ENCODE assay signal across 13 mouse cellular contexts in the genomic region with DNA sequence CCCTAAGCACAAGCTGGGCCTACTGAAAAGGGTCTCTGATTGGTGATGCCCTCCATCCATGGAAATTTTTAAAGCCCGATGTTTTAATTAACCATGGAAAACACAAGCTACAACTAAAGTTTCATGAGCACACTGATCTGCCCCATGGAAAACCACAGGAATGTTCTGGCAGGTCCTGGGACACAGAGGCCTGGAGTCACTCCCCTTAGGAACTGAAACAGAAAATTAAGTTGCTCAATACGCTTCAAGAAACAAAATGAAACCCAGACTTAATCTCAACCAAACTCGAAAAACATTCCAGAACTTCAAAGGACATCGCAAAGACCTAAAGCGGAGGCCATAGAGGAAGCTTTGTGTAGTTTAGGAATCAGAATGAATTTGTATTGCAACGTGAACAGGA.
A peak's percentile ranks its signal among the peaks of the same experiment; 100 is the strongest.
DNase-seq lines count a peak whose midpoint lies in the region; ATAC-seq and TF ChIP-seq lines count a peak whose summit lies in the region.
"Had no signal": no experiment of that assay in that cellular context is flagged by ENCODE, and none has a peak within 500 bp of the region (broad histone marks: within the 10 kb centered on the region; RNA-seq: fewer than 3 reads in every experiment).

No protein-coding gene starts in this region.

- H3K9ac ChIP-seq in embryonic facial prominence, embryonic 11.5 days (replicated peaks; ENCODE audit: low read length): no peak overlapping the region
- no peak overlapping the region for H3K9ac ChIP-seq in liver, adult 2 months (ENCODE audit: low read depth, low read length)
- H3K9ac ChIP-seq: heart, embryonic 13.5 days; midbrain, embryonic 15.5 days; stomach, embryonic 15.5 days had no signal

- H3K4me2 ChIP-seq in embryonic facial prominence, embryonic 11.5 days (ENCODE audit: low read depth, low read length): no peak overlapping the region
- H3K4me2 ChIP-seq in myocyte (ENCODE audit: low read depth): peak overlapping the region; percentile 89
- H3K4me2 ChIP-seq: heart, embryonic 13.5 days; midbrain, embryonic 15.5 days; stomach, embryonic 15.5 days had no signal

- no peaks in the 10 kb centered on the region for H3K4me1 ChIP-seq in embryonic facial prominence, embryonic 11.5 days (ENCODE audit: control insufficient read depth, insufficient read depth, low read length)
- H3K4me1 ChIP-seq in embryonic facial prominence, embryonic 10.5 days: peaks cover 17% of the 10 kb centered on the region
- H3K4me1 ChIP-seq in liver, adult 2 months (ENCODE audit: control insufficient read depth, insufficient read depth, low read length): peaks cover 2% of the 10 kb centered on the region
- no peaks in the 10 kb centered on the region for H3K4me1 ChIP-seq in thymus, adult 2 months (replicated peaks; ENCODE audit: control insufficient read depth, insufficient read depth, low read length)
- H3K4me1 ChIP-seq: stomach, embryonic 15.5 days had no signal

- no peak overlapping the region for H3ac ChIP-seq in myocyte (ENCODE audit: control insufficient read depth, insufficient read length)

- 56% methylated on average over 6 of the region's 6 CpGs for WGBS in embryonic facial prominence, embryonic 11.5 days
- 70% methylated on average over 6 of the region's 6 CpGs for WGBS in embryonic facial prominence, embryonic 10.5 days
- WGBS in liver, adult 2 months: 86% methylated on average over 6 of the region's 6 CpGs
- WGBS in thymus, adult 2 months: 92% methylated on average over 6 of the region's 6 CpGs

- H3K27me3 ChIP-seq in embryonic facial prominence, embryonic 11.5 days (ENCODE audit: control insufficient read depth, insufficient read depth, low read length): no peaks in the 10 kb centered on the region
- no peaks in the 10 kb centered on the region for H3K27me3 ChIP-seq in embryonic facial prominence, embryonic 10.5 days (replicated peaks; ENCODE audit: low read depth, poor library complexity, severe bottlenecking)
- H3K27me3 ChIP-seq in liver, adult 2 months (ENCODE audit: control insufficient read depth, insufficient read depth, low read length): no peaks in the 10 kb centered on the region
- H3K27me3 ChIP-seq in myocyte (ENCODE audit: control insufficient read depth, insufficient read depth, insufficient read length): no peaks in the 10 kb centered on the region
- H3K27me3 ChIP-seq in thymus, adult 2 months (ENCODE audit: control insufficient read depth, insufficient read depth, low read length): no peaks in the 10 kb centered on the region
- H3K27me3 ChIP-seq: heart, embryonic 13.5 days; midbrain, embryonic 15.5 days; stomach, embryonic 15.5 days had no signal

- H3K9me3 ChIP-seq in embryonic facial prominence, embryonic 11.5 days (replicated peaks; ENCODE audit: control insufficient read depth, low read length): no peaks in the 10 kb centered on the region; the same call in 1 of the 2 replicates
- H3K9me3 ChIP-seq in embryonic facial prominence, embryonic 10.5 days: peaks cover 8% of the 10 kb centered on the region
- H3K9me3 ChIP-seq: midbrain, embryonic 15.5 days; stomach, embryonic 15.5 days had no signal

- H3K4me3 ChIP-seq in embryonic facial prominence, embryonic 11.5 days (ENCODE audit: low read depth, low read length): no peak overlapping the region
- no peak overlapping the region for H3K4me3 ChIP-seq in embryonic facial prominence, embryonic 10.5 days
- no peak overlapping the region for H3K4me3 ChIP-seq in liver, adult 2 months (ENCODE audit: insufficient read depth, low read depth, low read length)
- peak overlapping the region; percentile 3 for H3K4me3 ChIP-seq in myocyte
- H3K4me3 ChIP-seq in thymus, adult 2 months (ENCODE audit: control insufficient read depth, insufficient read depth, low read length): no peak overlapping the region
- H3K4me3 ChIP-seq: heart, embryonic 13.5 days; midbrain, embryonic 15.5 days; stomach, embryonic 15.5 days had no signal

- ATAC-seq in embryonic facial prominence, embryonic 11.5 days (replicated peaks; ENCODE audit: insufficient number of reproducible peaks, low FRiP score, low TSS enrichment, low read depth): no peak
- ATAC-seq: midbrain, embryonic 15.5 days had no signal

- no peak overlapping the region for H3K27ac ChIP-seq in embryonic facial prominence, embryonic 11.5 days (replicated peaks; ENCODE audit: low read depth, low read length)
- no peak overlapping the region for H3K27ac ChIP-seq in embryonic facial prominence, embryonic 10.5 days (replicated peaks)
- H3K27ac ChIP-seq in liver, adult 2 months (replicated peaks; ENCODE audit: insufficient read depth, low read depth, low read length): no peak overlapping the region
- H3K27ac ChIP-seq in thymus, adult 2 months (ENCODE audit: control insufficient read depth, insufficient read depth, low read length): no peak overlapping the region
- H3K27ac ChIP-seq: heart, embryonic 13.5 days; midbrain, embryonic 15.5 days; stomach, embryonic 15.5 days had no signal

- no peaks in the 10 kb centered on the region for H3K36me3 ChIP-seq in embryonic facial prominence, embryonic 11.5 days (replicated peaks; ENCODE audit: control insufficient read depth, insufficient read depth, low read depth, low read length)
- peaks cover 14% of the 10 kb centered on the region for H3K36me3 ChIP-seq in embryonic facial prominence, embryonic 10.5 days (replicated peaks)
- H3K36me3 ChIP-seq in liver, adult 2 months (ENCODE audit: control insufficient read depth, insufficient read depth, low read length): no peaks in the 10 kb centered on the region
- H3K36me3 ChIP-seq in myocyte (ENCODE audit: control insufficient read depth, insufficient read depth): no peaks in the 10 kb centered on the region
- no peaks in the 10 kb centered on the region for H3K36me3 ChIP-seq in thymus, adult 2 months (ENCODE audit: control insufficient read depth, insufficient read depth, low read length)
- H3K36me3 ChIP-seq: midbrain, embryonic 15.5 days; stomach, embryonic 15.5 days had no signal

- TF ChIP-seq CTCF in liver, adult 2 months (IDR thresholded peaks at IDR 0.05; ENCODE audit: low read depth, low read length): no peak
- no peak for TF ChIP-seq CTCF in thymus, adult 2 months (IDR thresholded peaks at IDR 0.05; ENCODE audit: borderline replicate concordance, control insufficient read depth, extremely low read depth, insufficient read depth, low read length, poor library complexity)

- peak; percentile 22 for DNase-seq in embryonic facial prominence, embryonic 11.5 days (ENCODE audit: low spot score)
- no peak for DNase-seq in embryonic facial prominence, embryonic 10.5 days (ENCODE audit: low spot score)
- DNase-seq in liver, adult 2 months (ENCODE audit: extremely low read depth, low read depth, low spot score): peak; percentile 26
- no peak for DNase-seq in liver
- peak; percentile 32 to 55 for DNase-seq in kidney, postnatal 4 days
- no peak for DNase-seq in thymus, adult 2 months
- DNase-seq in frontal cortex, postnatal 14 days (ENCODE audit: low spot score in 2 of 2): no peak
- DNase-seq: B cell, adult 2 months; left cerebral cortex, postnatal 4 days had no signal

- no peak for TF ChIP-seq POLR2A in liver, adult 2 months (IDR thresholded peaks at IDR 0.05; ENCODE audit: extremely low read depth, insufficient read depth, low read length)
- no peak for TF ChIP-seq POLR2A in myocyte (IDR thresholded peaks at IDR 0.05; ENCODE audit: insufficient read length, low read depth)
- no peak for TF ChIP-seq POLR2A in thymus, adult 2 months (IDR thresholded peaks at IDR 0.05; ENCODE audit: control insufficient read depth, extremely low read depth, insufficient read depth, low read length, poor library complexity)

- no peaks in the 10 kb centered on the region; the same call in 1 of the 2 replicates for H3K79me2 ChIP-seq in liver, adult 2 months (ENCODE audit: control insufficient read depth, insufficient read depth, low read length)
- peaks cover 83% of the 10 kb centered on the region for H3K79me2 ChIP-seq in myocyte (ENCODE audit: control insufficient read depth, insufficient read depth)

TF ChIP-seq in myocyte, 11 proteins besides CTCF, POLR2A, EP300 and RAD21:
- TF ChIP-seq CEBPB (IDR thresholded peaks at IDR 0.05; ENCODE audit: insufficient read depth, poor library complexity, severe bottlenecking): peak; percentile 82
- no peak for TF ChIP-seq SRF (IDR thresholded peaks at IDR 0.05; ENCODE audit: control insufficient read depth, insufficient read length, low read depth)

Comparison
In these comparisons a context has a peak if more than half of its experiments do, and no peak if none do; other contexts are left out.
1. DNase-seq: peak in embryonic facial prominence, embryonic 11.5 days (single experiment), liver, adult 2 months (single experiment) and kidney, postnatal 4 days (2 of 2); none in embryonic facial prominence, embryonic 10.5 days (single experiment), liver (single experiment), thymus, adult 2 months (single experiment) and frontal cortex, postnatal 14 days (0 of 2).